Mouse (Mus musculus): Measurements from ENCODE around the gene Zmiz1. TPM values are rescaled to one million over a fixed set of nuclear protein-coding genes. Genes with fewer than 3 reads are reported as not detected.

Zmiz1 gene
- polyA plus RNA-seq, 1 experiment from 2014 or later: 12.4 TPM

DNA sequence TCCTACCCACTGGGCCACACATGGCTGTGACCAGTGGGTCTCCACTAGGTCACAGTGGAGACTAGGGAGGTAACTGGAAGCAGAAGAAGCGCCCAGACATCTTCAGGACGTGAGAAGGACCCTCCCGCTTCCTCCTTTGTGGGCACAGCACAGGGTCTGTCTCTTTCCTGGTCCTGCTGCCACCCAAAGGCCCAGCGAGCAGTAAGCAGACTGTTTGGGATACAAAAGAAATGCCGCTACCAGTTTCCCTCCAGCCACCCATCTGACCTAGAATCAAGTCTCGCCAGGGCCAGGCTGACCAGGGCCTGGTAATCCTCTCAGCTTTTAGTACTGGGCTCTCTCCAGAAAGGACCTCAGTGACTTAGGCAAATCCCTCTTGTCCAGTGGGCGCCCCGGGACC, 156.6 kb downstream of the Zmiz1 start:
- no peak overlapping the region for H3K4me2 ChIP-seq (replicated peaks; ENCODE audit: low read depth)
- peaks cover 23% of the 10 kb centered on the region for H3K4me1 ChIP-seq (replicated peaks; ENCODE audit: control insufficient read depth, insufficient read depth, low read length)
- H3K36me3 ChIP-seq (ENCODE audit: control insufficient read depth, insufficient read depth): peaks cover 14% of the 10 kb centered on the region; the same call in 1 of the 2 replicates
- 83% methylated on average over 8 of the region's 8 CpGs for WGBS
- no peak overlapping the region for H3K9ac ChIP-seq (ENCODE audit: low read depth, low read length)
- no peaks in the 10 kb centered on the region for H3K9me3 ChIP-seq (ENCODE audit: control insufficient read depth)
- no peak for TF ChIP-seq CTCF (IDR thresholded peaks at IDR 0.05; ENCODE audit: low read depth)
- ATAC-seq: no peak
- H3K27ac ChIP-seq (ENCODE audit: low read depth, low read length): no peak overlapping the region
- no peak overlapping the region for H3K4me3 ChIP-seq (ENCODE audit: low read depth, low read length)
- H3K27me3 ChIP-seq (replicated peaks; ENCODE audit: control insufficient read depth, insufficient read depth, low read length): no peaks in the 10 kb centered on the region

DNA sequence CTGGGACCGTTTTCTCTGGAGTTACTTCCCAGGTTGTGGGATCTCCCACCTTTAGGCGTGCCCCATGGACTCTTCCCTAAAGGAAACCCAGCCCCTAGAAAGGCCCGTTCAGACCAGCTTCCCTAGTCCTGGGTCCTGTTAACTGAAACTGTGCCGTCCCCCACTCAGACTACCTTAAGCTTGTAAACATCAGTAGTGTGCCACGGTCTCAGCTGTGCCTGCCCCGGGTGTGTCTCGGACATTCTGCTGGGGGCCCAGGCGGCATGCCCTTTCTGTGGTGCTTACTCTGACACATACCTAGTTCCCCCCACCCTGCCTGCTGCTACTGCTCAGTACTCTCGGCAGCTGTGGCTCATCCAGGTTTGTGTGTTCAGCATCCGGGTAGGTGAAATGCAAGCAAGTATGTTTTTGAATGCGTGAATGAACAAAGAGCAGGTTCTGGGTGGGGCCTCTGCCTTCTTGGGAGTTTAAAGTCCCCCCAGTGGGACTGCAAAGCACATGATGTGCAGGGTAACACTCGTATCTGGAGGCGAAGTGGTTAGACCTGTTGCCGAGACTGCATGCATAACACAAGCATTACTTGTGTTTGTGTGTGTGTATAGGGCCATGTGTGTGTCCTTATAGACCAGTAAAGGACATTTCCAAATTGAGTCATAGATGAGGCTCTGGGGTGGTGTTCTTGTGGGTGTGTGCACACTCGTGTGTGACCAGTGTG, 157.2 kb downstream of the Zmiz1 start:
- H3K27me3 ChIP-seq (replicated peaks; ENCODE audit: control insufficient read depth, insufficient read depth, low read length): no peaks in the 10 kb centered on the region
- WGBS: 46% methylated on average over 15 of the region's 15 CpGs
- no peaks in the 10 kb centered on the region for H3K9me3 ChIP-seq (ENCODE audit: control insufficient read depth)
- ATAC-seq: peak; percentile 64
- H3K4me1 ChIP-seq (replicated peaks; ENCODE audit: control insufficient read depth, insufficient read depth, low read length): peaks cover 18% of the 10 kb centered on the region
- TF ChIP-seq CTCF (IDR thresholded peaks at IDR 0.05; ENCODE audit: low read depth): no peak
- peaks cover 12% of the 10 kb centered on the region; the same call in 1 of the 2 replicates for H3K36me3 ChIP-seq (ENCODE audit: control insufficient read depth, insufficient read depth)
- H3K9ac ChIP-seq (ENCODE audit: low read depth, low read length): no peak overlapping the region
- no peak overlapping the region for H3K4me3 ChIP-seq (ENCODE audit: low read depth, low read length)
- no peak overlapping the region for H3K4me2 ChIP-seq (replicated peaks; ENCODE audit: low read depth)
- peak overlapping the region; percentile 11; the same call in 1 of the 2 replicates for H3K27ac ChIP-seq (ENCODE audit: low read depth, low read length)

DNA sequence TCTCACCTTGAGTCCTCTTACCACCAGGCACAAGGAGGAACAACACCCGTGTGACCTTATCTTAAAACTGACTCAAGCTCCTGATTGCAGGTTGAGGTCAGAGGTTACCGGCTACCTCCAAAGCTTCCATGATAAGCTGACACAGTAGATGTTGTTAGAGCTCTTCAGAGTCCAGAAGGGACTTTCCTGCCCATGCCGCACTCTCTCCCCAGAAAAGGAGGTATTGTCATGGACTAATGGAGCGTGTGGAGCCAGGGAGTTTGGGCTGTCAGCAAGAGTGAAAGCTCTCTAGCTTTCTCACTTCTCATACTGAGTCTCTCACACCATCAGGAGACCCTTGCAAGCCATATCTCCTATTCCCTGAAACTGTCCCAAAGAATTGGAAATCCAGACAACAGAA, 158.3 kb downstream of the Zmiz1 start:
- ATAC-seq: 0 out of 2 replicates have a peak, but pooled peaks have one; percentile 36
- Histone ChIP-seq H3K27me3 (replicated peaks; ENCODE audit: control insufficient read depth, insufficient read depth, low read length) (no peaks in the 10 kb centered on the region), H3K4me3 (ENCODE audit: low read depth, low read length) (no peak overlapping the region), H3K4me2 (replicated peaks; ENCODE audit: low read depth) (no peak overlapping the region), H3K4me1 (replicated peaks; ENCODE audit: control insufficient read depth, insufficient read depth, low read length) (0 out of 2 replicates have a peak, but pooled peaks cover 9% of the 10 kb centered on the region), H3K27ac (ENCODE audit: low read depth, low read length) (0 out of 2 replicates have a peak overlapping the region, but pooled peaks have one; percentile 11), H3K36me3 (ENCODE audit: control insufficient read depth, insufficient read depth) (peaks cover 8% of the 10 kb centered on the region; the same call in 1 of the 2 replicates), H3K9ac (ENCODE audit: low read depth, low read length) (no peak overlapping the region), H3K9me3 (ENCODE audit: control insufficient read depth) (no peaks in the 10 kb centered on the region)
- TF ChIP-seq CTCF (IDR thresholded peaks at IDR 0.05; ENCODE audit: low read depth): no peak
- WGBS: 43% methylated on average over 4 of the region's 4 CpGs

DNA sequence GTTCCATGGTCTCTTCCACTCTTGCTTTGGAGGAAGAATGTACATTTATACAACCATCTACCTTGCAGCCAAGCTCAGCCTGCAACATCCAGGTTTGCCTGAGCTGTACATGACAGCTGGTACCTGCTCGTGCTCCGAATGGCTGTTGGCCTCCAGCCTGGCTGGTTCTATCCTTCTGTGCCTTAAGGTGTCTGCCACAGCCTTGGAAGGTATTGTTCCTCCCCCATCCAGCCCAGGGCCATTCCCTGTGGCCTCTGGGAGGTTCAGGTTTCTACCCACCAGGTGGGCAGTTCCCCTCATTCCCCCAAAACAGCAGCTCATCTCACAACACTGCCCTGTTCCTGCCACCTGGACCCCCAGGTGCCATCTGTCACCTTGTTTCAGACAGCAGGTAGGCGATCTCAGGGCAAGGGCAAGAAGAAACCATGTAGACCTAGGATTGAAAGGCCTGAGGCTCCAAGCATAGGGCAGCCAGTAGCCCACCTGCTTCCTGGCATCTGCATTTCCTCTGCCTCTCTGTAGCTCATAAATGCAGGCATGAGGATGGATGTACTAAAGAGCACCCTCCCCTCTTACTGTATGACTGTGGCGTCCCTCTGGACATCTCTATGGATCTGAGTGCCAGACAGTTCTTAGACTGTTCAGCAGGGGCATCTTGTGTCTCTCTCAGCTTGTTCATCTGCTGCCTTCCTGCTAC, 160.2 kb downstream of the Zmiz1 start:
- H3K36me3 ChIP-seq (ENCODE audit: control insufficient read depth, insufficient read depth): peaks cover 15% of the 10 kb centered on the region; the same call in 1 of the 2 replicates
- 0 out of 2 replicates have a peak, but pooled peaks cover 8% of the 10 kb centered on the region for H3K4me1 ChIP-seq (replicated peaks; ENCODE audit: control insufficient read depth, insufficient read depth, low read length)
- no peaks in the 10 kb centered on the region for H3K27me3 ChIP-seq (replicated peaks; ENCODE audit: control insufficient read depth, insufficient read depth, low read length)
- no peaks in the 10 kb centered on the region for H3K9me3 ChIP-seq (ENCODE audit: control insufficient read depth)
- WGBS: 89% methylated on average over 4 of the region's 4 CpGs
- no peak for TF ChIP-seq CTCF (IDR thresholded peaks at IDR 0.05; ENCODE audit: low read depth)
- H3K4me2 ChIP-seq (replicated peaks; ENCODE audit: low read depth): no peak overlapping the region
- H3K9ac ChIP-seq (ENCODE audit: low read depth, low read length): no peak overlapping the region
- no peak overlapping the region for H3K27ac ChIP-seq (ENCODE audit: low read depth, low read length)
- no peak for ATAC-seq
- no peak overlapping the region for H3K4me3 ChIP-seq (ENCODE audit: low read depth, low read length)

DNA sequence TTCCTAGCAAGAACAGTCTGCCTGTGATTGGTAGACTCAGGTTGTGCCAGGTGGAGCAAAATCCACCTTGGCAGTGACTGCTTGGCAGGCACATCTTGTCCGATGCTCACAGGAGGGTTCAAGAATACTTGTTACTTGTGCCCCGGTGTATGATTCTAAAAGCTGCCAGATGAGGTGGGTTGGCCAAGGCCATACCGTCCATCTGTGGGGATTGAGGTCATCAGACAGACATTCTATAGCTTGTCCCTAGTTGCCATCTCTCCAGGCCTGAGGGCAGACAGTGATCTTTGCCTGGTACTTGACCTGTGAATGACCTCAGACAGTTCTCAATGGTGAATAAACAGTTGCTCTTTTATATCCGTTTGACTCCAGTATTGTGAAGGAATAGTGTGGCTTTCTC, 161.8 kb downstream of the Zmiz1 start:
- no peaks in the 10 kb centered on the region for H3K27me3 ChIP-seq (replicated peaks; ENCODE audit: control insufficient read depth, insufficient read depth, low read length)
- no peaks in the 10 kb centered on the region for H3K9me3 ChIP-seq (ENCODE audit: control insufficient read depth)
- H3K36me3 ChIP-seq (ENCODE audit: control insufficient read depth, insufficient read depth): peaks cover 16% of the 10 kb centered on the region; the same call in 1 of the 2 replicates
- WGBS: 56% methylated on average over 4 of the region's 4 CpGs
- no peak overlapping the region for H3K9ac ChIP-seq (ENCODE audit: low read depth, low read length)
- no peak overlapping the region for H3K4me3 ChIP-seq (ENCODE audit: low read depth, low read length)
- no peak for TF ChIP-seq CTCF (IDR thresholded peaks at IDR 0.05; ENCODE audit: low read depth)
- no peak for ATAC-seq
- H3K4me1 ChIP-seq (replicated peaks; ENCODE audit: control insufficient read depth, insufficient read depth, low read length): 0 out of 2 replicates have a peak, but pooled peaks cover 6% of the 10 kb centered on the region
- H3K27ac ChIP-seq (ENCODE audit: low read depth, low read length): no peak overlapping the region
- H3K4me2 ChIP-seq (replicated peaks; ENCODE audit: low read depth): no peak overlapping the region

DNA sequence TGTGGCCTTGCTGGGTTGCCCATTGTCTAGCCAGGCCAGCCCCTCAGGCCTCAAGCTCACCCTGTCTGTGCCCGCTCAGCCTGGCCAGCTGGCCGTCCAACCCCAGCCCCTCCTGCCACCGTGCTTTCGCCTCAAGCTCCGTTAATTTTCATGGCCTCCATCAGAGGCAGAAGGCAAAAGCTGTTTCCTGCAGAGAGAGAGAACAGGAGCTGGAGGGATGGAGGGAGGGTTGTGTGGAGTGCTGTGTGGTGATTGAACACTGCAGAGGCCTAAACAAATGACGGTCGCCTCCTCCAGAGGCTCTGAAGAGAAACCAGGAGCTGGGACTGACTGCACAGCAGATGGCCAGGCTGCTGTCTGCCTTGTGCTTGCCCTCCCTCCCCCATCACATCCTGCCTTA, 164.7 kb downstream of the Zmiz1 start:
- ATAC-seq: no peak
- Histone ChIP-seq H3K9me3 (ENCODE audit: control insufficient read depth) (no peaks in the 10 kb centered on the region), H3K27me3 (replicated peaks; ENCODE audit: control insufficient read depth, insufficient read depth, low read length) (no peaks in the 10 kb centered on the region), H3K4me1 (replicated peaks; ENCODE audit: control insufficient read depth, insufficient read depth, low read length) (0 out of 2 replicates have a peak, but pooled peaks cover 2% of the 10 kb centered on the region), H3K36me3 (ENCODE audit: control insufficient read depth, insufficient read depth) (peaks cover 16% of the 10 kb centered on the region; the same call in 1 of the 2 replicates), H3K4me2 (replicated peaks; ENCODE audit: low read depth) (no peak overlapping the region), H3K9ac (ENCODE audit: low read depth, low read length) (no peak overlapping the region), H3K27ac (ENCODE audit: low read depth, low read length) (no peak overlapping the region), H3K4me3 (ENCODE audit: low read depth, low read length) (no peak overlapping the region)
- 61% methylated on average over 7 of the region's 7 CpGs for WGBS
- TF ChIP-seq CTCF (IDR thresholded peaks at IDR 0.05; ENCODE audit: low read depth): no peak

Data from intestine, postnatal 0 days (tissue).